Mouse (Mus musculus): Measurements from ENCODE around the gene Il17f.
"Not testable (repeated sequence)": the region's sequence is repeated elsewhere in the genome, so short reads cannot be mapped to it uniquely, and the experiment has no call there.

The Il17f gene

GRCm38 (mm10) chr1:20787046-20787445, 3.4 kb downstream of the Il17f start:
- DNase-seq (ENCODE audit: extremely low spot score, low spot score), result no peak

- DNase-seq (ENCODE audit: extremely low spot score, low spot score), result no peak
These were observed 12.1 kb downstream of the Il17f start for GRCm38 (mm10) chr1:20778366-20778765.

GRCm38 (mm10) chr1:20774026-20774730, 16.2 kb downstream of the Il17f start:
- DNase-seq (ENCODE audit: extremely low spot score, low spot score), result not testable (repeated sequence)

DNA sequence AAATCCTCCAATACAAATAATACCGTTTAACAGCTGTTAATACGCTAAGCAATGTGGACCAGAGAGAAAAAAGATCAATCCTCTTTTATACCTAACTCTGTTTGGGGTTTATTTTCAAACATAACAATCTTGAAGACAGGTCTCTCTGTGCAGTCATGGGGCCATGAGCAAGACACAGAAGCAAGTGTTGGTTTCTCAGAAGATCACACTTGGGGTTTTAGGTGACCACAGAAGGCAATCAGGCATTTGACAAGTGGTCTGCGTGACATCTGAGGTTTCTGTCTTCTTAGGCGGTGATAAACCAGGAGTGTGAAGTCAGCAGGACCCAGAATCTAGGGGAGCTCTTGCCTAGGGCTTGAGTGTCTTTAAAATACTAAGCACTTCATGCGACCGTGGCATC, 23.9 kb downstream of the Il17f start:
- no peak for DNase-seq (ENCODE audit: extremely low spot score, low spot score)

- DNase-seq (ENCODE audit: extremely low spot score, low spot score), result no peak
These were observed 29.0 kb downstream of the Il17f start for GRCm38 (mm10) chr1:20761411-20761810.

- no peak for DNase-seq (ENCODE audit: extremely low spot score, low spot score)
These were observed 30.1 kb downstream of the Il17f start for GRCm38 (mm10) chr1:20760331-20760730.

- DNase-seq (ENCODE audit: extremely low spot score, low spot score), result no peak
These were observed 30.6 kb downstream of the Il17f start for GRCm38 (mm10) chr1:20759799-20760198.

- no peak for DNase-seq (ENCODE audit: extremely low spot score, low spot score)
These were observed 32.8 kb downstream of the Il17f start for GRCm38 (mm10) chr1:20757586-20757985.

GRCm38 (mm10) chr1:20754439-20754838, 36.0 kb downstream of the Il17f start:
- DNase-seq (ENCODE audit: extremely low spot score, low spot score), result no peak

GRCm38 (mm10) chr1:20740496-20740998, 49.9 kb downstream of the Il17f start:
- no peak for DNase-seq (ENCODE audit: extremely low spot score, low spot score)

- no peak for DNase-seq (ENCODE audit: extremely low spot score, low spot score)
These were observed 51.9 kb downstream of the Il17f start for GRCm38 (mm10) chr1:20738483-20738882.

DNA sequence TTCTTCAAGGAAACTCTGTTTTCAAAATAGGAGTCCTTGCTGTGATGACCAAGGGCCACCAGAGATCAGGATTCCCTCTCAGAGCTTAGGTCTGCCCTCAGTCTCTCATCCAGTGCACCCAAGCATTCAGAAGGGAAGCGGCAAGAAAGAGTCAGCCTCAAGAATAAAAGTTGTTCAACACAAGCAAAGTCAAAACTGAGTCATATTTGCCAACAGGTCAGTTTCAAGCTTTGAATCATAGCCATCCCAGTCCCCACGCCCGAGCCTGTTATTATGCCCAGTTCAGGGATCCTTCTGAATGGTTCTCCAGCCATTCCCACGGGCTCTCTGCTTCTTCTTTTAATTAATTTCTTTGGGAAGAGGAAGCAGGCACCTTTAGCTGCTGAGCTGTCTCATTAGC, 53.8 kb downstream of the Il17f start:
- no peak for DNase-seq (ENCODE audit: extremely low spot score, low spot score)

DNA sequence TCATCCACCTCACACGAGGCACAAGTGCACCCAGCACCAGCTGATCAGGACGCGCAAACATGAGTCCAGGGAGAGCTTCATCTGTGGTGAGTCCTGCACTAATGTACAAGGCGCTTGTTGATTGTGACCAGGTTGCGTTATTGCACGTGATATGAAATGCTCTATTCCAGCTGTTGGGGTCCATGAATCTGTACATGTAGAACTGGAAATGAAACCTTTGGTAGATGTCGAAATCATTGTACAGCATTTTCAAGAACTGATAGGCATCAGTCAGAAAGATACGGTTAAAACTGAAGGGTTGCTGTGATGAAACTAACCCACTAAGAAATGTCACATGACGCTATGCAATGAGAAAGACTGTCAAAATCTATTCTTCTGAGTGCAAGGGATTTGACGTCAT, 59.5 kb downstream of the Il17f start, which contains the start of gene Il17a:
Gene Il17a (plus strand): TSS at position 3 of the 400 bp plus-strand sequence.
- DNase-seq (ENCODE audit: extremely low spot score, low spot score), result no peak
